Mouse (Mus musculus) ovary, postnatal 10 days (tissue): ENCODE measurements around the gene Hagh.
A peak's percentile ranks its signal among the peaks of the same experiment; 100 is the strongest.

Experiments used
- DNase-seq: peaks from one replicate; pipeline ENCODE4 v3.0.0; 2022; ENCODE audit warnings: low spot score

Hagh gene

GRCm38 (mm10) chr17:24886134-24886931 is 46.4 kb downstream of the Hagh start, which contains the start of the genes Nubp2 and Spsb3:
Gene Nubp2, minus strand, starts transcription at chr17:24886349.
Gene Spsb3, plus strand, starts transcription at chr17:24886643.
- peak; percentile 85 for DNase-seq

GRCm38 (mm10) chr17:24886932-24887271 is 47.0 kb downstream of the Hagh start:
- no peak for DNase-seq

GRCm38 (mm10) chr17:24887291-24888080 is 47.5 kb downstream of the Hagh start:
- no peak for DNase-seq

GRCm38 (mm10) chr17:24888862-24889261 is 48.9 kb downstream of the Hagh start:
- no peak for DNase-seq

- no peak for DNase-seq
Observed at GRCm38 (mm10) chr17:24890151-24891092, 50.5 kb downstream of the Hagh start.

- no peak for DNase-seq
Observed at GRCm38 (mm10) chr17:24891321-24891720, 51.4 kb downstream of the Hagh start.

- DNase-seq = no peak
Observed at GRCm38 (mm10) chr17:24892785-24893184, 52.8 kb downstream of the Hagh start.

GRCm38 (mm10) chr17:24893276-24893675 is 53.3 kb downstream of the Hagh start:
- DNase-seq = no peak

DNA sequence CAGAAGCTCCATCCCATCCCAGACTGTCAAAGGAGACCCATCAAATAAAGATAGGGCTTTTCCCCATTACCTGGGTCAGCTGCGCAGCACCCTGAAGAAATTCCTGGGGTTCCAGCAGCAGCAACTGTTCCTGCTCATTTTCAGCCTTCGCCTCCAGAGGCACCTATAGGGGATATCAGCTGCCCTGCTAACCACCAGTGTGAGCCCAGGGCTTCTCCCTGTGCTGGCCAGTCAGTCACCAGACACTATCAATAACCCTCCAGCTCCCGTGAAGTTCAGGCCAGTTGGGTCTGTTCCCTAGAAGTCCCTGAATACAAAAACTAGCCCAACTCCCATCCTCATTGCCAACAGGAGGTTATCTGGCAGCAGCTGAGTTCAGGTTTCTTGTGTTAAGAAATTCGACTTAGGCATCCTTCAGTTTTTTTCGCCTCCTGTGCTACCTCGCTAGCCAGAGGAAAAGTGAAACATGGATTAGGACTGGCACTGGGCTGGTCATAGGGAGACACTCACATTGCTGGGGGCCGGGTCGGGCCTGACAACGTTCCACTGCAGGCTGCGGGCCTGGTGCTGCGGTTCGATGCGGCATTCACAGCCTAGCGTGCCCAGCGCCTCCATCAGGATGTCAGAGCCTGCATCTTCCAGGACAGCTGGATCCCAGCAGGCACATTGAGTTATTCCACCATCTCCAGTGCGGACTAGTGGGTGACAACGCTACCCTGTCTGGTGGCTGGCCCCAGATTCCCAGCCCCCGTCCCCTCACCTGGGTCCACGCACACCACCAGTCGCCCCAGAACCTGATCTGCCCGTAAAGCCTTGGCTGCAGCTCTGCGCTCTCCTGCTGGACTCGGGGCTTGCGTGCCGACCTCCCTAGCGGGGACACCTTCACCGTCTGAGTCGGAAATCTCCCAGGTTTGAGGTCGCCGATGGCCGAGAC is 54.4 kb downstream of the Hagh start:
- no peak for DNase-seq

GRCm38 (mm10) chr17:24894995-24895547 is 55.1 kb downstream of the Hagh start, which contains the start of the genes Eme2 and Mrps34:
Gene Eme2, minus strand, starts transcription at chr17:24895087.
Gene Mrps34, plus strand, starts transcription at chr17:24895116.
- peak; percentile 56 for DNase-seq

DNA sequence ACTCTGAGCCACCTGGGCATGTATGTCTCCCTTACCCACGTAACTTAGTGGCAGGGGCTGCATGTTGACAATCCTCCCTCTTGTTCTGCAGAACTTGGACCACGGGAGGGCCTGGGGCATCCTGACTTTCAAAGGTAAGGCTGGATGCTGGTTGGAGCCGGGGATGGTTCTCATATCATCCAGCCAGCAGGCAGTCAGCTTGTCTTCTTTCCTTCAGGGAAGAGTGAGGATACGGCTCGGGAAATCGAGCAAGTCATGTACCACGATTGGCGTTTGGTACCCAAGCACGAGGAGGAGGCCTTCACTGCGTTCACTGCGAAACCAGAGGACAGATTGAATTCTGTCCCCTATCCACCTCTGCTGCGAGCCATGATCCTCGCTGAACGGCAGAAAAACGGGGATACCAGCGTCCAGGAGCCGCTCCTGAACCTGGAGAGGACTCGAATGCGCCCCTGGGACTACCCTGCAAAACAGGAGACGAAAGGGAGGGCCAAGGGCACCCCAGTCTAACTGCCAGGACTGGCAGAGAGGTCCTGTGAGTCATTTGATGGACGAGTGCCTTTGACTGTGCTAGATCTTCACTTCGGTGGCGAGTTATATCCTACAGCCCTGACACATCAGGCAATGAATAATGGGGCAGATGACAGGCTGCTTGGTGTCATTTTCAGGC is 55.8 kb downstream of the Hagh start:
- DNase-seq = no peak

DNA sequence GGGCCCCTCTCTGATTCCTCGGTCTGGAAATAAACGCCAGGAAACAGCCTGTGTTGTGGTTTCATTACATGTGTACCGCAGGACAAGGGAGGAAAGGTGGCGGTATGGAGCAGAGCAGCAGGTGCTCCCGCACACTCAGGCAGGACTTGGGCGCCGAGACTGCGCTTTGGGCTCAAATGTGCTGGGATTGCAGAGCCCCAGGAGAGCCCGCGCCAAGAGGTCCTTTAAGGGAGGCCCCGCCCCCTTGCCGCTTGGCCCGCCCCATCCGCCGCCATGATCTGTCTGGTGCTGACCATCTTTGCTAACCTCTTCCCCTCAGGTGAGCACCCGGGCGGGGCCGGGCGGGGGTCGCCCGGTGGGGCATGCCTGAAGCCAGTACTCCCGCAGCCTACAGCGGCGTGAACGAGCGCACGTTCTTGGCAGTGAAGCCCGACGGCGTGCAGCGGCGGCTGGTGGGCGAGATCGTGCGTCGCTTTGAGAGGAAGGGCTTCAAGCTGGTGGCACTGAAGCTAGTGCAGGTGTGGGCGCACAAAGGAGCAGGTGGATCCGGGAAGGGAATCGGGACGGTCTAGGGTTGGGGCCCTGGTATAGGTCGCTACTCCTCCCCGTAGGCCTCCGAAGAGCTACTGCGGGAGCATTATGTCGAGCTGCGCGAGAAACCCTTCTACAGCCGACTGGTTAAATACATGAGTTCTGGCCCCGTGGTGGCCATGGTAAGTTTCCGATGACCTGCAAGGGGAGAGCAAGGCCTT is 56.5 kb downstream of the Hagh start, which contains the start of gene Nme3:
TSS of gene Nme3 (plus strand) at position 260 of the 752 bp plus-strand sequence.
- peak; percentile 38 for DNase-seq

DNA sequence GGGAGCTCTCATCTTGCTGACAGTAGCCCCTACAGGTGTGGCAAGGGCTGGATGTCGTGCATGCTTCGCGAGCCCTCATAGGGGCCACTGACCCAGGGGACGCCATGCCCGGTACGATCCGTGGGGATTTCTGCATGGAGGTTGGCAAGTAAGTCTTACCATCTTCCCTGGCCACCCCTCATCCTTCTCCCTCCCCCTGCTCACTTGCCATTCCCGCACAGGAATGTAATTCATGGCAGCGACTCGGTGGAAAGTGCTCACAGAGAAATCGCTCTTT is 57.0 kb downstream of the Hagh start:
- no peak for DNase-seq

DNA sequence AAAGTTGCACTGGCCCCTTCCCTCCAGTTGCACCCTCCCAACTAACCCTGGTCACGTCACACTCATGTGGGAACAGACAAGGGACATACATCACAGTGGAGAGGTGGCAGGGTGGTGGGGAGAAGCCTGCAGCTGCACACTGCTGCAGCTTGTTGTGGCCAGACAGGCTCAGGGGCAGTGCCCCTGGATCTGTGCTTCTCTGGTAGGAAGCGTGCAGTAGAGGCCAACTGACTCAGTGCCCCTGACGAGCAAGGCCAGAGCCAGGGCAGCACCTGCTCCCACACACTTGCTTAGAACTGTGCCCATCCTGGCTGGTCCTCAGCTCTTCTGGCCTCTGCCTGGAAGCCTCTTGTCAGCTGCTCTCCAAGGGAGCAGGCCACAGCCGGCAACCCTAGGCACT is 57.7 kb downstream of the Hagh start:
- DNase-seq = no peak

DNA sequence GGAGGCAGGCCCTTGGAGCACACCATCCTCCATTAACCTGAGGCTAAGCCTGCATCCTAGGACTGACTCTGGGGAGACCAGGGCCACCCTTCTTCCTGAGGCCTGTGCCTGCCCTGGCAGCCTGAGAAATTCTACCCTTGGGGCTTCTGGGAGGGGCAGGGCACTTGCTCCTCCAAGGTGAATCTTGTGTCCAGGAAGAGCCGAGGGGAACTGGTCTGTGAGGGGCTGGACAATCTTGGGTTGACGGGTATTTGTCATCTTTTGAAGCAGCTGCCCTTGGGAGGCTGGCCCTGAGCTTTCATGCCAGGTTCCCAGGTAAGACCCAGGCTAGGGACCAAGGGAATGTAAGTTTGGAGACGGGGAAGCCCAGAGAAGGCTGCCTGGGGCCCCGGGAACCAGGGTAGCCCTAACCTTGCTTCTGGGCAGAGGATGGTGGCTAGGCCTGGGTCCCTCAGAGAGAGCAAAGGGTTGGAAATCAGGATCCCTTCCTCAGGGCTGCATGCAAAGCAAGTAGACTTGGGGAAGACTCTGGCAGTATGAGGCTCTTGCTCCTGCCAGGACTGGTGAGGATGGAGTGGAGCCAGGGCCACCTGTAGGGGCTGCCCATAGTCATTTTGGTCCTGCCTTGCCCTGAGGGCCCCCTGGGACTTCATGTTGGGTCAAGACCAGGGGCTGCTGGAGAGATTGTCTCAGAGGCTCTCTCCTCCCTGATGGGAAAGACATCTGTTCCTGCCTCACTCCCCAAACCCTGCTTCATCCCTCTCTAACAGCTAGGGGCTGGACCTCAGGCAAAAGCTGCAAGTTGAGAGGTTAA is 58.3 kb downstream of the Hagh start:
- no peak for DNase-seq

GRCm38 (mm10) chr17:24899153-24899552 is 59.2 kb downstream of the Hagh start:
- DNase-seq = no peak

DNA sequence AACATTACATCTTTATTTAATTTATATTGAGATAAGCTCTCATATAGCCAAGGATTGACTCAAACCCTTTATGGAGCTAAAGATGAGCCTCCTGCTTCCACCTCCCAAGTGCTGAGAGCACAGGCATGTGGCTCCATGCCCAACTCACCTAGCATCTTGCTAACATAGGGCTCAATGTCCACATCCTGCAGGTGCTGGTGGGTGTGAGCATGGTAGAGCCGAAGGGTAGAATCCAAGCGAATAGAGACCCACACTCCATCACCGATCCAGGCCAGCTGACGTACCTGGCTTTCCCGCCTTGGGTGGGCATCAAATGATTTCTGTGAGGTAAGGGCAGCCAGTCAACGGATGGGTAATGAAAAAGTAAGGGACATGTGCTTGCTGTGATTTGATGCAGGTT is 60.1 kb downstream of the Hagh start:
- no peak for DNase-seq

GRCm38 (mm10) chr17:24902124-24902523 is 62.2 kb downstream of the Hagh start:
- no peak for DNase-seq
